Mouse (Mus musculus) embryonic fibroblast, embryonic 13.5 days (primary cell): ENCODE data around the gene Gm20479.

ENCODE experiments used
- CTCF ChIP-seq: IDR thresholded peaks from 2 replicates; pipeline ENCODE4 v1.5.1; 2011; ENCODE audit warnings: mild to moderate bottlenecking, control low read depth, low read length, moderate library complexity, borderline replicate concordance; ENCODE audit not compliant: insufficient read depth
- POLR2A ChIP-seq: IDR thresholded peaks from 2 replicates; pipeline ENCODE4 v1.6.1; 2011; ENCODE audit warnings: low read depth, mild to moderate bottlenecking, control low read depth, low read length, moderate library complexity

- TF ChIP-seq CTCF (no peak), POLR2A (no peak)
These were observed 2.4 kb downstream of the Gm20479 start for GRCm38 (mm10) chr7:27354783-27355182.
